Mouse (Mus musculus): ENCODE measurements around the gene C77080.

The C77080 gene

DNA sequence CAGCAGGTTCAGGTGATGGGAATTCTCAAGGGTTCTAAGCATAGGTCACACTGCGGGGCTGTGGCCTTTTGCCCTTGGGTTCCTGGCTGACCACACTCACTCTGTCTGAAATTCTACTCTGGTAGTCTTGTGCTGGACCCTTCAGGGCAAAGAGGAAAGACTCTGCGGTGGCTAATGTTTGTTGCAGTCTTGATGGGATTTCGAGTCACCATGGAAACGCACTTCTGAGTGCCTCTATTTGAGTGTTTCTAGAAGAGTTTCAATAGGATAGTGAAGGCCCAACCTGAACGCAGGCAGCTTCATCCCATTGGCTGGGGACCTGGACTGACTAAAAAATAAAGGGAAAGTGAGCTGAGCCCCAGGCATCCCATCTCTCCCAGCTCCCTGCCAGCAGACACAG lies 5.6 kb upstream of the C77080 start:
- no peak for DNase-seq (ENCODE audit: low spot score)

DNA sequence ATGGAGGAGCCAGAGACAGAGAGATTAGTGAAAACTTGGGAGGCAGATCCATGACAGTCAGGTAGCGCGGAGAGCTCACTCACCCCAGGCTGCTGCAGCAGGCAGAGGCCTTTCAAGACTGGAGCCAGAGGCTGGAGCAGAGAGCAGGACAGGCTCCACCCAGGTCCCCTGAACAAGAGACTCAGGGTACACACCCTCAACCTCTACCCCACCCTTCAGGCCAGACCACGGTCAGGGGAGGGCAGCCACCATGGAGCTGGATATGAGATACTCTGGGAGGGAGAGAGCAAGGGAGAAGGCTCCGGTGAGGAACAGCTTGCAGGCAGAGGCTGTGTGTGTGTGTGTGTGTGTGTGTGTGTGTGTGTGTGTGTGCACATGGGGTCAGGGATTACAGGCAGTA lies 5.0 kb upstream of the C77080 start:
- DNase-seq (ENCODE audit: low spot score) = no peak

DNA sequence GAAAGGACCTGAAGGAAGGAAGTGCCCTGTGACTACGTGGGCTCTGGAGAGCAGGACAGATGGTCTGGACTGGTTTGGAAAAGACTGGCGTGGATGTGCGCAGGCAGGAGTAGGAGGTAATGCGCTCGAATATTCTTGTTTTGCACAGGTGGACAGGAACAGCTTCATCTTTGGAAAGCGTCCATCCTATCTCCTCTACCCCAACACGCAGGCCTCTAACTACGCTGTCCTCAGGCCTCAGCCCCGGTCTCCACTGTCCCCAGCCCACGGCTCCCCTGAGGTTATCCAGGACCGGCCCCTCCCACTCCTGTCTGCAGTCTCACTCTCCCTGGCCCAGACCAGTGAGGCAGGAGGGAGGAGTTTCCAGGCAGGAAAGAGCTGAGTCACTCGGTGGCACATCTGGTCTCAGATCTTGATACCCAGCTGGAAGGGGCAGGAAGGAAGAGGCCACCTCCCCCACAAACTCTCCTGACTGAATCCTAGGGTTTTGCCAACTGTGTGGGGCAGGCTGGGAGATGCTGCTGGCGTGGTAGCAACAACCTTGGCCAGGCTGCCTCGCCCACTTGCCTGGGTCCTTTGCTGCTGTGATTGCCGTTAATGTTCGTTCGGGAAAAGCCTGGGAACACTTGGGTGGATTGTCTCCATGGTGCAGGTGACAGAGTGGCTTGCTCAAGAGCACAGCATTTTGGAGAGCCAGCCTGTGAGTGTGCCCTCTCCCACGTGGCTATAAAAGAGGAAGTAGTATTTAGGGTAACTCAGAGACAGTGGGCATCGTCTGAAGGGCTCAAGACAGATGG lies 2.2 kb upstream of the C77080 start:
- no peak for DNase-seq (ENCODE audit: low spot score)

DNA sequence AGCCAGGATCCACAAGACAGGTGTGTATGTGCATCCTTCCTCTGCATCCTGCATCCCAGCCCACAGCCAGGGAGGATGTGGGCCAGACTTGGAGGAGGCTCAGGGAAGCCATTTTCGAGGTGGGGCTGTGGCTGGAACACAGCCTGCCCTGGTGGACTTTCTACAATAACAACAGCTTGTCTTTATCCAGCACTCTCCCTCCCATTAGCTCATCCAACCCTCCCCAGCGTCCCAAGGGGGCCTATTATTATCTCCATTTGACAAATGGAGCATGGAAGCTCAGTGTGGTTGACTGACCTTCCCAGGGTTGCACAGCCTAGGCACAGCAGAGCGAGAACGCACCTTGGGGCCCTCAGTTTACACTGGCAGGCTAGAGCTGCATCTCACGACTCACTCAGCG lies 526 bp downstream of the C77080 start:
- no peak for DNase-seq (ENCODE audit: low spot score)

- no peak for DNase-seq (ENCODE audit: low spot score)
Observed at GRCm38 (mm10) chr4:129259101-129259500, 2.1 kb downstream of the C77080 start.

DNA sequence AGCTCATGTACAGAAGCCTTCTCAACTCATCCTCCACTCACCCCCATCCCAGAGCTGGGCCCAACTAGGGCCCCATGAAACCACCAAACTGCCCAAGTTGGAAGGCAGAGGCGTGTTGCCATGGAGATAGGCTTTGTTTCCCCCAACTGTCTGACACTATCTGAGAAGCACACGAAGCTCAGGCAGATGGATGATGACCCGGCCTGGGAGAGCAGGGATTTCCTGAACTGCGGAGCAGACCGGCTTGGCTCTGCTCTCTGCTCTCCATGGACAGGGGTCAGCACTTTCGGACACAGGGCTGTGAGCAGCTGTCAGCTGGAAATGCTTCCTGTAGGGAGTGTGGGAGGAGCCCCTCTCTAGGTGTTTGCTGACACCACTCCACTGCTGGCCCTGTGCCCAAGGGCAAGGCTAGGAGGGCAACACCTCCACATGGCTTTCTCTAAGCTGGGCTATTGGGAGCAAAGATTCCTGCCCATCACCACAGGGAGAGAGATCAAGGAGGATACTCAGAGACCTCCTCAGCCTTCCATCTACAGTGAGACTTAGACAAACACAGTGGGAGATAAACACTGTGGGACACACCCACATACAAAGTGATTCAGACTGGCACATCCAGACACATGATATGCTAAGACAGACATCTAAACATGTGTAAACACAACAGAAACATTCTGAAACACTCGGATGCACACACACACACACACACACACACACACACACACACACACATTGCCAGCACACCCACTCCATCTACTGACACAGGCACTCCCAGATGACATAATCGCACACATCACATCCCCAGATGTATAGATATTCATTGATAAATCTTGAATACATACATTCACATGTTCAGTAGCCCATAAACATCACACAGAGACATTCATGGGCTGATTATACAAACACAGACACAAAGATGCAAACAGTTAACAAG lies 4.5 kb downstream of the C77080 start:
- no peak for DNase-seq (ENCODE audit: low spot score)

DNA sequence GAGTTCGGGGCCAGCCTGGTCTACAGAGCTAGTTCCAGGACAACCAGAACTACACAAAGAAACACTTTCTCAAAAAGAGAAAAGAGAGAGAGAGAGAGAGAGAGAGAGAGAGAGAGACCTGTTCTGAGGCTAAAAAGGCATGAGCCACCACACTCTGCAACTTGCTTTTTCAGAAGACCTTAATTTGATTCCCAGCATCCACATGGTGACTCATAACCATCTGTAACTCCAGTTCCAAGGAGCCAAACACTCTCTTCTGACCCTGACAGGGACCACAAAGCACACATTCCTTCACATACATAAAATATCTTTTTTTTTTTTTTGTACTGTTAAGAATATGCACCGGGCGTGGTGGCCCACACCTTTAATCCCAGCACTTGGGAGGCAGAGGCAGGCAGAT lies 6.6 kb downstream of the C77080 start:
- DNase-seq (ENCODE audit: low spot score) = no peak

DNA sequence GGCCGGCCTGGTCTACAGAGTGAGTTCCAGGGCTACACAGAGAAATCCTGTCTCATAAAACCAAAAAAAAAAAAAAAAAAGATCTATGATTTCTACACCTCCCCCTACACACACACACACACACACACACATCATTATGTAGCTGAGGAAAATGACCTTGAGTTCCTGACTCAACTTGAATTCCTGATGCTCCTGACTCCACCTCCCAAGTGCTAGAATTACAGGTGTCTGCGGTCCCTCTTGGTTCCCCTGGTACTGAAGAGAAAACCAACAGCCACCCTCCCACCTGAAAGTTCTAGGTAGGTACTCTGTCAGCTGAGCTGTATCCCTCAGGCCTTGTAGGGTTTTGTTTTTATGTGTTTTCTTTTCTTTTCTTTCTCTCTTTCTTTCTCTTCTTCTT lies 8.7 kb downstream of the C77080 start:
- no peak for DNase-seq (ENCODE audit: low spot score)

DNA sequence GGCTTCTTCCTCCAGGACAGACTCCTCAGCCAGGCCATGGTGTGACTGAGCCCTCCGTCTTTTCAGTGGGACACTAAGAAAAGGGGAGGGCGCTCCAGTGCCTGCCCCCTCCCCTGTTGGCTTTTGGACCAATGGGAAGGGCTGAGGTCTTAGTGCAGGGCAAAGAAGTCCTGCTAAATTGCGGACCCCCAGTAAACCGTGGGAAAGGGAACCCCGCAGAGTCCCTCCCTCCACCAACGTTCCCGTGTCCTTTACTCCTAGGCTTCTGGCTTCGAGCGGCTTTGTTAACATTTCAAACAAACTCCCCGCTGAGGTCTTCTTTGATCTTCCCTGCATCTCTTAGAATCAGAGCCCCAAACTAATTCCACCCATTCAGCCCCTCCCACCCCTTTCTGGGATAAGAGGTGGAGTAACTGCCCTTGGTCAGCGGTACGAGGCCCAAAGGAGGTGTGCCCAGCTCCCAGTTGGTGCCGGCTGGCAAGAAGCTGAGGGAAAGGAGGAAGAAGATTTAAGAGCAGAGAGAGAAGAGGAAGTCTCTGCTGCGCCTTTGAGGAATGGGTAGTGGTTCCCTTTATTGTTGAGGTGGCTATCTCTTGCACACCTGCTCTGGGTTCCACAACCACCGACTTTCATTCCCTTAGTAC lies 9.6 kb downstream of the C77080 start:
- no peak for DNase-seq (ENCODE audit: low spot score)

GRCm38 (mm10) chr4:129250759-129251481 lies 10.3 kb downstream of the C77080 start:
- no peak for DNase-seq (ENCODE audit: low spot score)

GRCm38 (mm10) chr4:129249288-129249687 lies 11.9 kb downstream of the C77080 start:
- DNase-seq (ENCODE audit: low spot score) = no peak

DNA sequence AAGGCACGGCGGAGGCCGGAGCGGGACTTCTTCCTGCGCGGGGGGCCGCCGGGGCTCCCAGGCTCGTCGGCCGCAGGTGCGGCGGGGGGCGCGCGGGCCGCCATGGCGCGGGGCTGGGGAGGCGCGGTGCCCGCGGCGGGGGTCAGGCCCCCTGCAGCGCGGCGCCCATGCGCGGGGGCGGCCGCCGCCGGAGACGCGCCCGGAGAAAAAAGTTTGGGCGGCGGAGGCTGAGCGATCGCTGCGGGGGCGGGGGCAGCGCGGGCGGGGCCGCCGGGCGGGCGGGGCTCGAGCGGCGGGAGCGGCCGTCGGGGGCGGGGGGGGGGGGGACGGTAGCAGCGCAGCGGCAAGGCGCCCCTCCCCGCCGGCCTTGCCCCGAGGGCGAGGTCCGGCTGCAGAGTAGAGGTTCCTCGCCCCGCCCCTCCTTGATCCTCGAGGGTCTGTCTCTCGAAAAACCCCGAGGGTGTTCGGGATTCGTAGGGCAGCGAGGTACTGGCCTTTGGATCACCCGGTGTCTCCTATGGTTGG lies 12.9 kb downstream of the C77080 start:
- DNase-seq (ENCODE audit: low spot score) = no peak

DNA sequence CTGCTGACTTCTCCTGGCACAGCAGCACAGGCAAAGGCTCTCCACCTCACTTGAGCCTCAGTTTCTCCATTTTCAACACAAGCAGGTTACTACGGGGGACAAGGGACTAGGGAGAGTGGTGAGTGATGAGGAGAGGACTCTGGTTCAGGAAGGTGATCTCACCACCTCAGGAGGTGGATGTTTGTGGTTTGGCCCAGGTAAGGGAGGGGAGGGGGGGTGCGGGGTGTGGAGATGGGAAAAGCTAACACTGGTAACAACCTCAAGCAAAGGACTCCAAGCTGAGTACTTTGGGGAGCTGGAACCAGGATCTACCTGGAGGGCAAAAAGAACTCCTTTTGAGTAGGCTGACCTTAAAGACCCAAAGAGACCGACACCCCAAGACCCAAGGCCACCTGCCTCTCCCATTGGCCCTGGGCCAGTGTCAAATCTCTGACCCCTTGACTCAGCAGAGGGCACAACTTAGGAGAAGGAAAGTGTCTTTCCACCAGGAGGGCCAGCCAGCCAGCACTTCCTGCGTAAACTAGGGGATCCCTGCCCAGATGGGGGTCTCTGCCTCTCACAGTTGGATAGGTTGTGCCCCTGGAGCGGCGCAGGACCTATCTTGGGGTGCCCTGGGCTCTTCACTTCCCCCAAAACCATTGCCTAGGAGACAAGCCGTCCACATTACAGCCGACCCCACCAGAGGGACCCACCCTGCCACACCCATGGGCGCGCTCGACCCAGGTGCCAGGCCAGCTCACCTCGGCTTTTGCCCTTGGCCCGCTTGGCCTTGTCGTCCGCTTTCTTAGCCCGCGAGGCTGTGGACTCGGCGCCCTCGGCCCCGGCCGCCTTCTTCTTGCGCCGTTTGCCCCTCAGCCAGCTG lies 13.6 kb downstream of the C77080 start:
- DNase-seq (ENCODE audit: low spot score) = no peak

DNA sequence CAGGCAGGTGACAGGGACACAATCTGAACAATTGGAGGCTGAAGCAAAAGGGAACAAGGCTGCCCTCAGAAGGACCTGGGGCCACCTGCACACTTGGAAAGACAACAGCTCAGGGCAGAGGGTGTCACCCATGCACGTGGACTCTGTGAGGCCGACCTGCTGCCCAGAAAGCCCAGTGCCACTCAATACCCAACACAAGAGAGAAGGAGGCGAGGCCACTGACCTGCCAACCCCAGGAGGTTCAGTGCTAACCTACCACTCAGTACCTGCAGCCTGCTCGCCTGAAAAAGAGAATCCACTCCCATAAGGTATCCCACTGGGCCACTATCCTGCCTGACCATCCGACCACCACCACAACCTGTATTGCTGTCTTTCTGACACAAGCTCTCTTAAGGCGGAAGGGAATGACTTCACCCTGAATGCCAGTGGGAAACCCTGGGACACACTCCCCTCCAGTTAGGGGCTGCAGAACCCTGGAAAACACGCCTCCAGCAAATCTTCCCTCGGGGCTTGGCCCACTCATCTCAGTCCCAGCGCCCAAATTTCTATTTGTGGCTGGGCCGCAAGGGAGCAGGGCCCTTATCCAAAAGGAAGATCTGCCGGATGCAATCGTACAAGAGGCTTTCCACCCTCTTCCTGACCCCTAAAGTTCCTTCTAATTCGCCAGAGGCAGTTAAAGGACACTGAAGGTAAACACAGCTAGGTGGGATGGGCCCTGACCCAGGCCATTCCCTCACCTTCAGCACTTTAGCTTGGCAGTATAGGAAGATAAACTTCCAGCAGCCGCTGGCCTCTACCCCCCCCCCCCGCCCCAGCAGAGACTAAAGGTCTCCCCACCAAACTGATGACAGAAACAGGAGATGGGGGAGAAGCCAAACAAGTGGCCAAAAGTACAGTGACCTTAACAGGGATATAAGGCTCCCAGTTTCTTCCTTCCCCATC lies 14.6 kb downstream of the C77080 start:
- no peak for DNase-seq (ENCODE audit: low spot score)

DNA sequence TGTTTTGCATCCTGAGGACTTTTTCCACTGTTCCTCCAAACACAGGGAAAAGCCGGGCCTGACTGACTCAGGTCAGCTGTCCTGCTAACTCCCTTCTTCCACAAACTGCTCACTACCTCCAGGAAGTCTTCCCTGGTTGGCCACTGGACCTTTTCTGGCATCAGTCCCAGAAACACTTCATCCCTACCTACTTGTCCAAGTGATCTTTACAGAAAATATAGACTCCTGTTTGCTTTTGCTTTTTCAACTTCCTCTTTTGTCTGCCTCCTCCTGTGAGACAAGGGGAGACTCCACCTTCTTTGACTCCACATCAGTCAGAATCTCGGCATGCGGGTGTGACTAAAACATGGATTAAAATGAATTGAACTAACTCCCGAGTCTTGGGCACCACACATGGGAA lies 16.4 kb downstream of the C77080 start:
- DNase-seq (ENCODE audit: low spot score) = no peak

GRCm38 (mm10) chr4:129242761-129243160 lies 18.4 kb downstream of the C77080 start:
- DNase-seq (ENCODE audit: low spot score) = no peak

DNA sequence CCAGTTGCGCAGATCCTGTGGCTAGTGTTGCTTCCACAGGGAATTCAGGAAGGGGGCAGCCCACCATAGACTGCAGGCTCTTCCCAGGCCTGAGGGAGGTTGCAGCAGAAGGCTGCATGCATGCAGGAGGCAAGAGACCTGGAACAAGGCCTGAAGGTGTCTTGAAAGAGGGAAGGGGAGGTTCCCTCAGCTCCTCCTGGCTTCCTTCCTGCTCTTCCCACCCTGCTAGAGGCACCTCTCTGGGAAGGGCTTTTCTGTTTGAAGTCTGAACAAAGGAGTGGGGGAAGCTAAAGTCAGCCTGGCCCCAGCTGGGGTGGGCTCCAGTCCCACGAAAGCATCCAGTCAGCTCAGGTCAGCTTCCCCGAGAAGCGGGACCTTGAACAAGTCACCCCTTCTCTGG lies 18.9 kb downstream of the C77080 start:
- no peak for DNase-seq (ENCODE audit: low spot score)

DNA sequence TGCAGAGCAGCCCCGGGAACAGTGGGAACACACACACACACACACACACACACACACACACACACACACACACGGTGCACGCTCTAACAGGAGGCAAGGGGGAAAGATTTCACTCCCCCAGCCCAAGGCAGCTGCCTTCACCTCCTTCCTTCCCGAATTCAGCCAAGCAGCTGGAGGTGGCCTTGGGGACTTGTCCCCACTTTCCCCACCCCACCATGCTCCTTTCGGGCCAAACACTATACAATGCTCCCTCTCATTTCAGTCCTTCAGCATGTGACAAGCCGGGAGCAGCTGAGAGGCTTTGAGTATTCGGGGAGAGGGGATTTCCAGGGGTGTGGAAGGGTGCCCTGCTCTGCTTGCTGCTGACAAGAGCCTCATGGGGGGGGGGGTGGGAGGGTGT lies 19.3 kb downstream of the C77080 start:
- DNase-seq (ENCODE audit: low spot score) = no peak

DNA sequence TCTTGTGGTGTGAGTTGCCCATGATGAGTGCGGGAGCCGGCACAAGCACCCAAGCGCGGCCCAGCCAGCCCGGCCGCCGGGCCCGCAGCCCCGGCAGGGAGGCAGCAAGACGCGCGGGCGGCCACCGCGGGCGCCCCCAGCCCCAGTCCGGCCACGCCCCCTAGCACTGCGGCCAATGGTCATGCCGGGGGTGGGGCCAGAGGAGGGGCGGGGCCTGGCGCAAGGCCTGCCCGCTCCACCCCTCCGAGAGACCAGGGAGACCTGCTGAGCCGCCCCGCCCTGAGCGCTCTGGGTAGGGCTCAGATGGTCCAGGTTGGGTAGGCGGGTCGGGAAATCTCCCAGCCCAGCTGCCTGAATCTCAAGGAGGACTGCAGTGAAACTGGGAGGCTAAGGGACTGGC lies 22.1 kb downstream of the C77080 start:
- DNase-seq (ENCODE audit: low spot score) = no peak

- DNase-seq (ENCODE audit: low spot score) = no peak
Observed at GRCm38 (mm10) chr4:129238579-129239016, 22.6 kb downstream of the C77080 start.

All from layer of hippocampus, adult 9-10 months (tissue).